Mouse (Mus musculus) CD8-positive naive resting alpha-beta T cell, adult 2 months (primary cell): ENCODE measurements around the gene Olfr10.
A peak's percentile ranks its signal among the peaks of the same experiment; 100 is the strongest.
"Not testable (repeated sequence)": the region's sequence is repeated elsewhere in the genome, so short reads cannot be mapped to it uniquely, and the experiment has no call there.

Experiments
- DNase-seq, 2 experiments: peaks; one replicate each; pipeline ENCODE4 v3.0.0; 2022; ENCODE audit warnings: low read depth in 2 of 2, low spot score in 2 of 2

The Olfr10 gene

DNA sequence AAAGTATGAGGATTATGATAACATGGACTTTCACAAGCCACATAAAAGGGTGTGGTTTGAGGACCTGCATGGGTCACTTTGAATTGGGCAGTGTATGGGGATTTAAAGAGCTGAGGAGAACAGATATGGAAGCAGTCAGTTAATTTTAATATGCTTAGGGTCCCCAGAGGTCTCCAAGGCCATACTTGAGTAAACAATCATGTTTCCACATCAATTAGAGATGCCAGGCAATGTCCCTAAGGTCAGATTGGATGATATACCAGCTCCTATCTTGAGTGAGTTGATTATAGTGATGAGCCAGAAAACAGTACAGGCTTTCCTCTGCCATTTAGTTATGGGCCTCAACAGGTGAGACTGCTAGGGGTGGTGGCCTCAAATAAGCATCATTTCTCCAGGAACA, at the start of gene Olfr10:
Gene Olfr10 (plus strand): TSS at position 301 of the 400 bp plus-strand sequence.
- DNase-seq, result no peak

DNA sequence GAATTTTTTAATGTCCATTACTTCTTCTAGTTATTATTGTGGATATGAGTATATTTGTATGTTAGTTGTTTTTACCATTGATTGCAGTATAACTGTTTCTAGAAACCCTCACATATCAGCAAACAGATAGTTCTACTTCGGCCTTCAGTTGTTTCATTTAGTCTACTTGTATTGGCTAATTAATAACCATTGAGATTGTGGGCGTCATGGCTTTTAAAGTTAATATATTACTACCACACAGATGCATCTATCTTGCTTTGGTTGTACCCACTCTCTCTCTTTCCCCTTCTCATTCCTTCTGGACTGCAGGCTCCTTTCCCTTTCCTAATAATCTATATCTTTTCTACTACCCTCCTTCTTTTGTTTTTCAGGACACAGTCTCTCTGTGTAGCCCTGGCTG, 45.2 kb upstream of the Olfr10 start:
- no peak for DNase-seq

DNA sequence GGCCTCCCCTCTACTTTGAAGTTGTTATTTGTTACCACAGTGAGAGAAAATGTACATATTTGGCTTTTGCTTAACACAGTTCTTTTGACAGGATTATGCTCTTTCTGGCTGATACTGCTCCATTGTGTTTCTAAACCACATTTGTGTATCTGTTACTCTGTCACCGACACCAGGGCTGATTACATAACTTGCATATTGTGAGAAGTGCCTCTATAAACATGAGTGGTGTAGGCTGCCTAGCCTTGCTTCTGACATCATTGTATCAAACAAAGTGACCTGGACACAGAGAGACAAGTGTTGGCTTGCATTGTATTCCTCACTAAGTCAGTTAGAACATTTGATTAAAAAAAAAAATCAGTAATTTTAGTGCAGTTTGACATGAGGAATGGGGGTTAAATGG, 44.7 kb upstream of the Olfr10 start:
- no peak for DNase-seq

DNA sequence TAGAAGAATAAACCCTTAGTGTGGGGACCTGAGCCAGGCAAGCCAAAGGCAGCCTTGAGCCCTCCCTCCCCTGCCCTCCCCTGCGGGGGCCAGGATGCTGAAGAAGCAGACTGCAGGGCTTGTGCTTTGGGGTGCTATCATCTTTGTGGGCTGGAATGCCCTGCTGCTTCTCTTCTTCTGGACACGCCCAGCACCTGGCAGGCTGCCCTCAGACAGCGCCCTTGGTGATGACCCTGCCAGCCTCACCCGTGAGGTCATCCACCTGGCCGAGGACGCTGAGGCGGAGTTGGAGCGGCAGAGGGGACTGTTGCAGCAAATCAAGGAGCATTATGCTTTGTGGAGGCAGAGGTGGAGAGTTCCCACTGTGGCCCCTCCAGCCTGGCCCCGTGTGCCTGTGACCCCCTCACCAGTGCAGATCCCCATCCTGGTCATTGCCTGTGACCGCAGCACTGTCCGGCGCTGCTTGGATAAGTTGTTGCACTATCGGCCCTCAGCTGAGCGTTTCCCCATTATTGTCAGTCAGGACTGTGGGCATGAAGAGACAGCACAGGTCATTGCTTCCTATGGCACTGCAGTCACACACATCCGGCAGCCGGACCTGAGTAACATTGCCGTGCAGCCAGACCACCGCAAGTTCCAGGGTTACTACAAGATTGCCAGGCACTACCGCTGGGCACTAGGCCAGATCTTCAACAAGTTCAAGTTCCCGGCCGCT, 43.8 kb upstream of the Olfr10 start:
- DNase-seq, result no peak

DNA sequence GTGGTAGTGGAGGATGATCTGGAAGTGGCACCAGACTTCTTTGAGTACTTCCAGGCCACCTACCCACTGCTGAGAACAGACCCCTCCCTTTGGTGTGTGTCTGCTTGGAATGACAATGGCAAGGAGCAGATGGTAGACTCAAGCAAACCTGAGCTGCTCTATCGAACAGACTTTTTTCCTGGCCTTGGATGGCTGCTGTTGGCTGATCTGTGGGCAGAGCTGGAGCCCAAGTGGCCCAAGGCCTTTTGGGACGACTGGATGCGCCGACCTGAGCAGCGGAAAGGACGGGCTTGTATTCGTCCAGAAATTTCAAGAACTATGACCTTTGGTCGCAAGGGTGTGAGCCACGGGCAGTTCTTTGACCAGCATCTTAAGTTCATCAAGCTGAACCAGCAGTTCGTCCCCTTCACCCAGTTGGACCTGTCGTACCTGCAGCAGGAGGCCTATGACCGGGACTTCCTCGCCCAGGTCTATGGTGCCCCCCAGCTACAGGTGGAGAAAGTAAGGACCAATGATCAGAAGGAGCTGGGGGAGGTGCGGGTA, 43.2 kb upstream of the Olfr10 start:
- DNase-seq, result no peak

DNA sequence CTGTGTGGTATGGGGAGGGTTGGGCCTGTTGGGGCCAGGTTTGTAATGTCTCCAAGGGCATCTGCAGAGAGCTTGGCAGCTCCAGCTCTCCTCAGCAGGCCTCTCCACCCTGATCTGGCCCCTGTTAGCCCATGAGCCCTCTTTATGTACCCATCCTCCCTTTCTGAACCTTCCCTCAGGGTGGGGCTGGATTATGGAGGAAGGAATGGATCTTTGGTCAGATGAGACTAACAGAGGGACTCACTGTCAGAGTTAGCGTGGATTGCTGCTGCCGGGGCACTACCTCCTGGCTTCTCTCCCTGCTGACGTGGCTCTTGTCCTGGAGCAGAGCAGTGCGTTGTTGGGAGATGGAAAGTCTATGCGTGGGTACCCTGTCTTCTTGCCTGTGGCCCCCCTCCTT, 42.3 kb upstream of the Olfr10 start:
- no peak for DNase-seq

DNA sequence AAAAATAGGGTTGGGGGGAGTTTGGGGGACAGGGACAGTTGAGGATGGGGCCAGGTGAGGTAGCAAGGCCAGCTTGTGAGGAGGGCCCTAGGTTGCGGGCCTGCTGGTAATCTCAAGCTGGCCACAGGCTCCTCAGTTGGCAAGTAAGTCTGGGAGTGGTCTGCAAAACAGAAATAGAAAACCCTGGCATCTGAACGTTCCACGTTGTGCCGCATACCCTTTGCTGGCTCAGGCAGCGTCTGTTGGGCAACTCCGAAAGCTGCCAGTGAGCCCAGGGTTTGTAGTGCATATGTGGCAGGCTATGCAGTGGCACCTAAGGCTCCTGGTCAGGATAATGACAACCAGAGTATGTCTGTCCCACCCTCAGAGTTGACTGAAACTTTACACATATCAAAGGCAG, 41.4 kb upstream of the Olfr10 start:
- DNase-seq, result no peak

DNA sequence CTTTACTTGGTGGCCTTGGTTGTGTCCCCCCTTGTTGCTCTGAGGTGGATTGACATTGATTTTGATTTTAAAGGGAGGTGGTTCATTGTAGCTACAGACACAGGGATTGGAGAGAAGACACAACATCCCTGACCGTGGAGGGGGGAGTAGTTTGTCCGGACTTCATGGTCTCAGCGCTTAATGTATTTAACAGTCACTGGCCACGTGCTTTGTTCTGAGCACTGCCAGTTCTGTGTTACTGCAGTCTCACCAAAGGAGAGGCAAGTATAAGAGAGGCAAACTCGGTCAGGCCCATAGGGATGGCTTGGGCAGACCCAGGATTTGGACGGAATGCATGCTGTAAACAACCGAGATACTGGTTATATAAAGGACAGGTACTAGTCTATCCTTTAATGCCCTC, 40.5 kb upstream of the Olfr10 start:
- DNase-seq, result no peak

DNA sequence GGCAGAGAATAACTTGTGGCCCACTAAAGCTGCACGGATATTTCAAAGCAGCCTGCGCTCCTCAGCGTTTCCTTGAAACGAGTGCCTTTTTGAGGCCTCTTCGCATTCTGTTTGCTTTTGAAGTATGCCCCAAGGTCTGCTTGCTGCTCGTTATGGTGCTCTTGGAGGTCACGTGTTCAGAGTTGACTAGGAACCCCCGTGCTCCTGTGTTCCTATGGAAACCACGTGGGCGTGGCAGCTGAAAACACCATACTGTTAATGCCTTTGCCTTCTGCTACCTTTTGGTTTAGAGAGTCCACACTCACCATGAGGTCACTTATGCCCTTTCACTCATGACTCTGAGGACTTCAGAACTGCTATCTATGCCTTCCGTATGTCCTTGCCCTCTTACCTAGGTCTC, 39.9 kb upstream of the Olfr10 start:
- DNase-seq, result no peak

DNA sequence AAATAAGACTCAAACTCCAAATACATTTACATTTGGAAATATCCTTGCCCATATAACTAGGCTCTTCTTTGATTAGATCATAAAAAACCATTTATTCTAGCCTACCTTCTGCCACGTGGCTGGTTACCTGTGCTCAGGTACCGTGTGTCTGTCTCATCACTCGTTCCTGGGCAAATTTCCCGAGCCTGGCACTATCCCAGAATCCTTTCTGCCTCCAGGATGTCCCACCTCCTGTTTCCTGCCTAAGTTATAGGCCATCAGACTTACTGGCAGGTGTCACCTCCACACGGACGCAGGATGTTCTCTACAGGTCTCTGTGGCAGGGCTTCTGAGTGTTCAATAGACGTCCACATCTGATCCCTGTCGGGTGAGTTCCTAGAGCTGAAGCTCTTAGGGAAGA, 39.4 kb upstream of the Olfr10 start:
- DNase-seq, result no peak

DNA sequence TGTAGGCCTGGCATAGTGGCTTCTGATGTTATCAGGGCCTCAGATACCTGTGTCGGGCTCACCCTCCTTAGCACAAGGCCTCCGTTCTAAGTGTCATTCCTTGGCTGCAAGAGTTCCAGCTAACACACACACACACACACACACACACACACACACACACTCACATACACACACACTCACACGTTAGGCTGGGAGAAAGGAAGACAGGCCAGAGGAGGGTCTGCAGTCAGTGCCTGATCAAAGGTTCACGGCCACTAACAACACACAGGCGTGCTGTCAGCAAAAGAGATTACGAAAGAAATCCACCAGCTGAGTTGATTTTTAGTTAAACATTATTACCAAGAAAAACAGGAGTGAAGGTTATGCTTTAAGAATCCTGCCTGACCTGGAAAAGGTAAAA, 37.9 kb upstream of the Olfr10 start:
- DNase-seq, result no peak

DNA sequence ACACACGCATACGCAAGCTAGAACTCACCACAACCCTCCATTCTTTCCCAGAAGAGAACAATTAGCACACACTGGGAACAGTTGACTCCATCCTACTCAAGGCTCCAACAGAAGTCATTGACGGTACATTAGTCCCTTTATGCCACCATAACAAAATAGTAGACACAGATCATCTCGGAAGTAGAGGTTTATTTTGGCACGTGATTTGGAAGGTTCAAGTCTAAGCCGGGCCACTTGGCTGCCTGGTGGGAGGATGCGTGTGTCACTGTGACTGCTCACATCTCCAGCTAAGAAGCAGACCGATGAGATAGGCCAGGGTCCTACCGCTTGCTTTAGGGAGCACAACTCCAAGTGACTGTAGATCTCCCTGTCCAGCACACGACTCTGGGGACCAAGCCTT, 37.2 kb upstream of the Olfr10 start:
- DNase-seq, result no peak

DNA sequence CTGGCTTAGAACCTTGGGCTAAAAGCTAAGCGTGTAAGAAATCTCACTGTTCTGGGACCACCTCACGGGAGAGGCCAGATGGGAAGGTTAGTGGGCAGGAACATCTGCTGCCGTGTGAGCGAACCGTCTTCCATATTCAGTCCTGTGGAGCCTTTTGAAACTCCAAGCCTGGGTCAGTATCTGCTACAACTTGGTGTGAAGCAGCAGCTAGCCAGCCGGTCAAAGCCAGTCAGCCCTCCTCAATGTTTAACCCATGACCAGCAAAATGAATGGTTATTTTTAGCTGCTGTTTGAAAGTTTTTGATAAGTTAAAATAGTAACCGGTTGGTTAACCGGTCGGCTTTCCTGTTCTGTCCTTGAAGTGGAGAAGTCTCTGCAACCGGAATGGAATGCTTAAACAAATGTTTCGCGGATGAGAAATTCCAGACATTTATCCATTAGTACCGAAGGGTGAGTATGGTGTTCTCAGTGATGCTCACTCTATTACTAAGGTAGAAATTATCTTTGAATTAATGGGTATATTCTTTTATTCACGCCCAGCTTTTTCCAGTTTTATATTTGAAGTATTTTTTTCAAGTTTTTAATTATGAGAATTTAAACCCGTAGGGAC, 36.5 kb upstream of the Olfr10 start:
- DNase-seq, result no peak

DNA sequence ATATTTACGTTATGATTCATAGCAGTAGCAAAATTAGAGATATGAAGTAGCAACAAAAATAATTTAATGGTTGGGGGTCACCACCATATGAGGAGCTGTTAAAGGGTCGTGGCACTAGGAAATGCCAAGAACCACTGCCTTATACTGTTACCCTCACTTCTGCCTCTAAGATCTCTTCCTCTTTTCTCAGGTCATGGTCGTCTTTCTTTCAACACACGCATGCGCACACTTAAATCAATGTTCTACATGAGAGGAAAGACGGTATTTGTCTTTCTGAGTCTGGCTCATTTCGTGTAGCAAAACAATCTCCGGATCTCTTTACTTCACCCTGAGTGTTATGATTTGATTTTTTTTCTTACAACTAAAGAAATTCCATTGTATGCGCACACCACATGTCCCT, 34.8 kb upstream of the Olfr10 start:
- no peak for DNase-seq

DNA sequence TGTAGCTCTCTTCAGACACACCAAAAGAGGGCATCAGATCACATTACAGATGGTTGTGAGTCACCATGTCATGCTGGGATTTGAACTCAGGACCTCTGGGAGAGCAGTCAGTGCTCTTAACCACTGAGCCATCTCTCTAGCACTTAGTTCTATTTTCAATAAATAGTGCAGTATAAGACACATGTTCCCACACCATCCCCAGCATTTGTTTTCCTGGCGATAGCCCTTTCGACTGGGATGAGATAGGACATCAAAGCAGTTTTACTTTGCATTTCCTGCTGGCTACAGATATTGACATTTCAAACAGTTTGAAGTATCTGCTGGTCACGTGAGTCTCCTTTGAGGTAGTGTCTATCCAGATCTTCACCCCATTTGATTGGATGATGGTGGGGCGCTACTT, 34.2 kb upstream of the Olfr10 start:
- DNase-seq, result no peak

DNA sequence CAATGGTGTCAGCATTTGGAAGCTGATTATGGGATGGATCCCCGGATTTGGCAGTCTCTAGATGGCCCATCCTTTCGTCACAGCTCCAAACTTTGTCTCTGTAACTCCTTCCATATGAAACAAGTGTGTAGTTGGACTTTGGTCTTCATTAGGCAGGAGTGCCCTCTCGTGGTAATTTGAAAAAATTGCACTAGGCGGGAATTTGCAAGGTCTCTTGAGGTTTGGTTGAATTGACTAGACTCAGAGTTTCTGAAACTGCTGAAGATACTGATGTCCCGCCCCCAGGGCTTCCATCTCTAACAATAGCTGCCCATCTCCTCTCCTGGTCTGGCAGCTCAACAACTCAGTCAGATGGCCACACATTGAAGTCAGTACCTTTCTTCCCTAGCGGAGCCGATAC, 33.2 kb upstream of the Olfr10 start:
- DNase-seq, result peak in 1 of 2 experiments; percentile 64

DNA sequence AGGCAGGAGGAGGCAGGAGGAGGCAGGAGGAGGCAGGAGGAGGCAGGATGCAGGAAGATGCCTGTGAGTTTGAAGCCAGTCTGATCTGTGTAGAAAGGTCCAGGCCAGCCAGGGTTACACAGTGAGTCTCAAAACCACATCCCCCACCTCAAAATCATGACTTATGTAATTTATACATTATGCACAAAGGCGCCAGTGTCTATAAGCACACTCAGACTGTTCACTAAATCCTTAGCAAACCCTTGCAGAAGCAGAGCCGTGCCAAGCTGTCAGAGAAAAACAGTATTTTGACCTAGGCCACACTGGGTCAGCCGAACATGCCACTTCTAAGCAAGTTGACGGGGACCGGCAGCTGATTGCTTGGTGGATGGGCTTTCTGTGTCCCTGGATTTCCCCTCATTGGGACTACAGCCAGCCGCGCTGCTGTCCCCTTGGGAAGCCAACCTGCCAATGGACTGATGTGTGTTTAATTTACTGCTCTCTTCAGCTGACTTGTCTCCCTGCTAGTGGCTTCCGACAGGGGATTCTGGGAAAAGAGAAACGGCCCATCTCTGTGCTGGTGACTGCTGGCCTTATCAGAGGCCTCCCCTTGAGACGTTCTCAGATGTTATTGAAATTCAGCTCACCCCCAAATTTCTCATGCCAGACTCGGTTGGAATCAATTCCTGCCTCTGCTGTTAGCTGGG, 30.6 kb upstream of the Olfr10 start:
- DNase-seq, result no peak

DNA sequence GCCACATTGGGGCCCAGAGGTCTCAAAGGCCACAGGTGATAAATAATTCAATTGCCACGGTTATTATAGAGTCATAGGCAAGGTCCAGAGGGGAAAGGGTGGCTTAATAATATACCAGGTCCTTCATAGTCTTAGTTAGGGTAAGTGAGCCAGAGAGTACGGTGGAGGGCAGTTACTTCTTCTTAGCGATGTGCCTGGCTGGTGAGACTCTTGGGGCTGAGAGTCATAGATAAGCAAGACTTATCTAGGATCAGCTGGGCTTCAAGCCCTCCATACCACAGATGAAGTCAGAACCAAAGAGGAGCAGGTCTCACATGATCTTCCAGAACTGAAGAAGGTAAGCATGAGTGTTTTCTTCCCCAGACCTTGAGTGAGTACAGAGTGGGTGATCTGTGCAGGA, 26.3 kb upstream of the Olfr10 start, which contains the start of gene Olfr1393:
Gene Olfr1393 (plus strand): TSS at position 83 of the 400 bp plus-strand sequence.
- DNase-seq, result no peak

DNA sequence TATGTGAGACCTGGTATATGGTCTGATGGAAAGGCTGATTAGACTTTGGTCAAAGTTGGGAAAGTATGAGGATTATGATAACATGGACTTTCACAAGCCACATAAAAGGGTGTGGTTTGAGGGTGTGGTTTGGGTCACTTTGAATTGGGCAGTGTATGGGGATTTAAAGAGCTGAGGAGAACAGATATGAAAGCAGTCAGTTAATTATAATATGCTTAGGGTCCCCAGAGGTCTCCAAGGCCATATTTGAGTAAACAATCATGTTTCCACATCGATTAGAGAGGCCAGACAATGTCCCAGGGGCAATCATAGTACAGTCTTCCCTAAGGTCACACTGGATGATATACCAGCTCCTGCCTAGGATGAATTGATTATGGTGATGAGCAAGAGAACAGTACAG, 19.6 kb upstream of the Olfr10 start, which contains the start of gene Olfr1392:
Gene Olfr1392 (plus strand): TSS at position 301 of the 400 bp plus-strand sequence.
- not testable (repeated sequence) for DNase-seq

DNA sequence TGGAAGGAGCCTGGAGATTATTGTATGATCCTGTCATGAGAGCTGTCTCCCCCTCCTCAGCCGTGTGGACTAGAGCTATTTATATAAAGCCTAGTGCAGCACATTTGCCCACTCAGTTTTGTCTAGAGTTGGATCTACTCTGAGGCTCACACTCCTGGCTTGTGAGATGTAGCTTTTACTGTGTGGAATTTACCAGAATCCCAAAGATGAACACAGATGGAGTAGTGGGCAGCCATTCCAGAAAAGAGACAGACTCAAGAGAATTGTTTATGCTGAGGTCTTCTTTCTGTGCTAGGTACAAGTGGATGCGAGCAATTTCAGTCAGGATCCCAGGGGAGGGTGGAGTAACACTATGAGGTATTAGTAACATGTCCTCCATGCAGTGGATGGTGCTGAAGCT, 17.3 kb upstream of the Olfr10 start:
- no peak for DNase-seq

DNA sequence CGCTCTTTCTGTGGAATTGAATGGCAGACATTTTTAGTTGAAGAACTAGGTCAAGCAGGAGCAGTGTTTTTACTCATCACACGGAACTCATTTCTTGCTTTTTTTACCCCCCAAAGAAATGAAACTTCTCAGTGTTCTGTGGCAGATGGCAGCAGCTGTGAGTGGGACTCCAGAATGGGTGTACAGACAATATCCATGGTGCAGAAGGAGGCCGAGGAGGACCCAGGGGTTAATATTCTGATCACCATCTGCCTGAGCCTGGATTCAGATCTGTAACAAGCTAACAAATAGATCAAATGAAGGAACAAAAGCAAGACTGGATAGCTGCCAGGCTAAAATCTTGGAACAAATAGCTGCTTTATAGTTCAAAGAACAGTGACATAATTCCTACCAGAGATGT, 11.8 kb upstream of the Olfr10 start:
- no peak for DNase-seq

DNA sequence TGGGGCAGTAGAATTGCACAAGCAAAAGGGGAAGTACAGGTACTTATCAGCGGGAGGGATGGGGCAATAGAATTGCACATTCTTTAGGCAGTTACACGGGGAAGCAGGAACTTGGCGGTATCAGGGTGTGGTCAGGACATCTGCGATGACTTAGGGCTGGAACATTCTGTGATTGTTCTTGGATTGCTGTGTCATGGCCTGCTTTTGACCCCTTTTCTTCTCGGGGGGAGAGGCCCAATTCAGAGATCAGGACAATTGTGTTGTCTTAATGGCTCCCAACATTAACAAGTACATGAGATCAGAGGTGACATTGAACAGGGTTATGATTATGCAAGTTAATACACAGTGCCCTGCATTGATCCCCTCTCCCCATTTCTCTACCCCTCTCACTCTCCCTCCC, 4.0 kb downstream of the Olfr10 start:
- not testable (repeated sequence) for DNase-seq
